Mouse (Mus musculus) intestine, embryonic 15.5 days (tissue): Measurements from ENCODE around the gene Atat1. TPM values are rescaled to one million over a fixed set of nuclear protein-coding genes. Genes with fewer than 3 reads are reported as not detected.

Experiments used
- ATAC-seq: fragments of 200-750 bp; cut with Nextera tagmentation; 2 replicates; pipeline ENCODE4 v1.8.0; 2017; ENCODE audit warnings: moderate TSS enrichment, moderate library complexity
- H3K27ac ChIP-seq: fragments of 300-500 bp; sonication (generic); 2 replicates; pipeline ENCODE4 v1.5.1; 2015; ENCODE audit warnings: mild to moderate bottlenecking, inconsistent platforms
- H3K27me3 ChIP-seq: fragments of 300-500 bp; sonication (generic); replicated peaks from 2 replicates; pipeline ENCODE4 v1.6.1; 2015; ENCODE audit warnings: inconsistent platforms
- H3K36me3 ChIP-seq: fragments of 300-500 bp; sonication (generic); 2 replicates; pipeline ENCODE4 v1.6.1; 2015; ENCODE audit warnings: inconsistent platforms
- H3K4me1 ChIP-seq: fragments of 300-500 bp; sonication (generic); replicated peaks from 2 replicates; pipeline ENCODE4 v1.6.1; 2015; ENCODE audit warnings: inconsistent platforms
- H3K4me2 ChIP-seq: fragments of 300-500 bp; sonication (generic); replicated peaks from 2 replicates; pipeline ENCODE4 v1.6.1; 2015; ENCODE audit warnings: mild to moderate bottlenecking, inconsistent platforms
- H3K4me3 ChIP-seq: fragments of 300-500 bp; sonication (generic); replicated peaks from 2 replicates; pipeline ENCODE4 v1.5.1; 2015; ENCODE audit warnings: inconsistent platforms
- H3K9ac ChIP-seq: fragments of 300-500 bp; sonication (generic); 2 replicates; pipeline ENCODE4 v1.6.1; 2015; ENCODE audit warnings: inconsistent platforms
- H3K9me3 ChIP-seq: fragments of 300-500 bp; sonication (generic); 2 replicates; pipeline ENCODE4 v1.6.1; 2016; ENCODE audit warnings: inconsistent platforms
- WGBS: fragments of 180-500 bp; shearing (Covaris S2); methylation state at CpG from one replicate; pipeline ENCODE4 v1.1.7; 2015; 5-methylcytosine and 5-hydroxymethylcytosine counted together
- polyA plus RNA-seq: library from polyadenylated mRNA; unstranded; fragments of >200 nt; fragmentation: Nextera tagmentation; extraction: Ambion mirVana; gene quantifications from 2 replicates; pipeline ENCODE4 v1.2.1, GENCODE M21; 2015

The Atat1 gene
- polyA plus RNA-seq, 1 experiment from 2014 or later = 47.2 TPM

- peak; percentile 33 for ATAC-seq
- whole genome bisulfite sequencing = 1% methylated on average over 28 of the region's 28 CpGs
- Histone ChIP-seq H3K9me3 (no peaks in the 10 kb centered on the region), H3K27ac (peak overlapping the region; percentile 87), H3K4me2 (peak overlapping the region; percentile 66), H3K4me1 (peaks cover 18% of the 10 kb centered on the region), H3K27me3 (no peaks in the 10 kb centered on the region), H3K36me3 (peaks cover 3% of the 10 kb centered on the region; the same call in 1 of the 2 replicates), H3K9ac (peak overlapping the region; percentile 56), H3K4me3 (peak overlapping the region; percentile 65)
These were observed 5.8 kb upstream of the Atat1 start for GRCm38 (mm10) chr17:35915538-35916296.

GRCm38 (mm10) chr17:35914975-35915374 is 5.1 kb upstream of the Atat1 start:
- Histone ChIP-seq H3K27me3 (no peaks in the 10 kb centered on the region), H3K4me2 (peak overlapping the region; percentile 66), H3K36me3 (peaks cover 3% of the 10 kb centered on the region; the same call in 1 of the 2 replicates), H3K9ac (0 out of 2 replicates have a peak overlapping the region, but pooled peaks have one; percentile 56), H3K4me1 (peaks cover 12% of the 10 kb centered on the region), H3K27ac (no peak overlapping the region), H3K9me3 (no peaks in the 10 kb centered on the region), H3K4me3 (peak overlapping the region; percentile 65)
- WGBS = 75% methylated on average over 6 of the region's 6 CpGs
- no peak for ATAC-seq

GRCm38 (mm10) chr17:35909186-35909918 is 523 bp downstream of the Atat1 start:
- Histone ChIP-seq H3K9ac (peak overlapping the region; percentile 66), H3K4me3 (peak overlapping the region; percentile 70), H3K27ac (peak overlapping the region; percentile 60), H3K9me3 (no peaks in the 10 kb centered on the region), H3K27me3 (no peaks in the 10 kb centered on the region), H3K4me2 (peak overlapping the region; percentile 80), H3K4me1 (peaks cover 13% of the 10 kb centered on the region), H3K36me3 (peaks cover 15% of the 10 kb centered on the region)
- 16% methylated on average over 20 of the region's 20 CpGs for WGBS
- peak; percentile 63 for ATAC-seq

GRCm38 (mm10) chr17:35907609-35908008 is 2.3 kb downstream of the Atat1 start:
- Histone ChIP-seq H3K36me3 (peaks cover 17% of the 10 kb centered on the region), H3K27ac (no peak overlapping the region), H3K9me3 (no peaks in the 10 kb centered on the region), H3K27me3 (no peaks in the 10 kb centered on the region), H3K4me2 (no peak overlapping the region), H3K9ac (no peak overlapping the region), H3K4me3 (no peak overlapping the region), H3K4me1 (peaks cover 13% of the 10 kb centered on the region)
- WGBS = 72% methylated on average over 2 of the region's 2 CpGs
- ATAC-seq = no peak

GRCm38 (mm10) chr17:35905587-35905986 is 4.3 kb downstream of the Atat1 start:
- no peak overlapping the region for H3K9ac ChIP-seq
- H3K4me2 ChIP-seq = no peak overlapping the region
- H3K9me3 ChIP-seq = no peaks in the 10 kb centered on the region
- no peak for ATAC-seq
- H3K36me3 ChIP-seq = peaks cover 18% of the 10 kb centered on the region
- no peak overlapping the region for H3K4me3 ChIP-seq
- H3K27ac ChIP-seq = no peak overlapping the region
- H3K4me1 ChIP-seq = peaks cover 13% of the 10 kb centered on the region
- 96% methylated on average over 1 of the region's 1 CpGs for WGBS
- no peaks in the 10 kb centered on the region for H3K27me3 ChIP-seq

- peaks cover 18% of the 10 kb centered on the region for H3K36me3 ChIP-seq
- no peaks in the 10 kb centered on the region for H3K27me3 ChIP-seq
- no peak overlapping the region for H3K4me2 ChIP-seq
- H3K27ac ChIP-seq = no peak overlapping the region
- H3K9ac ChIP-seq = no peak overlapping the region; the same call in 1 of the 2 replicates
- H3K9me3 ChIP-seq = no peaks in the 10 kb centered on the region
- WGBS = 84% methylated on average over 4 of the region's 4 CpGs
- H3K4me3 ChIP-seq = no peak overlapping the region
- ATAC-seq = no peak
- peaks cover 5% of the 10 kb centered on the region for H3K4me1 ChIP-seq
These were observed 5.9 kb downstream of the Atat1 start for GRCm38 (mm10) chr17:35903992-35904355.

DNA sequence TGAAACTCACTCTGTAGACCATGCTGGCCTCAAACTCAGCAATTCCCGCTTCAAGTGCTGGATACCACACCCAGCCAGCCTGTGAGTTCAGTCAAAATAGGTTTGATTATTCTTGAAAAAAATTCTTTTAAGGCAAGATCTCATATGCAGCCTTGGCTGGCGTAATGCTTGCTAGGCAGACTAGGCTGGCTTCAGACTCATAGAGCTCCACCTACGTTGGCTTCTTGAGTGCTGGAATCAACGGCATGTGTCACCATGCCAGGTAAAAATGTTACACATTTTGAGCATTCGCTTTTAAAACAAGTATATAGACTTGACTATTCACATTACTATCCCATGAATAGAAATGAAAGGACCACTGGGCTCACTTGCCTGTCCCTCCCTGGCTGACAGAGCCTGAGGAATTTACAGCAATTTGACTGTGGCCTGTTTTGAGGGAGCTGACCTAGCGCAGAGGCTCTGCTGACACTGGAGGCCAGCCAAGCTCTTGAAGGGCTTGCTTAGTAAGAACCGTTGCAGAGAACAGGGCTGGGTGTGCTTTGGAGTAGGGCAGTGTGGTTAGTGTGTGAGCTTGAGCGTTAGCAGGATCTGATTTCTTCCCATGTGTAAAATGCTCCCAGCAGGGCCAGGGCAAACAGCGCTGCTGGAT is 6.4 kb downstream of the Atat1 start:
- 88% methylated on average over 9 of the region's 9 CpGs for WGBS
- H3K9ac ChIP-seq = no peak overlapping the region
- no peaks in the 10 kb centered on the region for H3K27me3 ChIP-seq
- no peaks in the 10 kb centered on the region; the same call in 1 of the 2 replicates for H3K4me1 ChIP-seq
- H3K36me3 ChIP-seq = peaks cover 18% of the 10 kb centered on the region
- no peak overlapping the region for H3K27ac ChIP-seq
- H3K9me3 ChIP-seq = no peaks in the 10 kb centered on the region
- no peak for ATAC-seq
- H3K4me3 ChIP-seq = no peak overlapping the region
- no peak overlapping the region for H3K4me2 ChIP-seq

GRCm38 (mm10) chr17:35900636-35901035 is 9.2 kb downstream of the Atat1 start:
- WGBS = 84% methylated on average over 3 of the region's 3 CpGs
- Histone ChIP-seq H3K4me2 (no peak overlapping the region), H3K9ac (no peak overlapping the region), H3K4me3 (no peak overlapping the region), H3K27me3 (no peaks in the 10 kb centered on the region), H3K4me1 (peaks cover 14% of the 10 kb centered on the region; the same call in 1 of the 2 replicates), H3K36me3 (peaks cover 9% of the 10 kb centered on the region), H3K27ac (no peak overlapping the region), H3K9me3 (no peaks in the 10 kb centered on the region)
- no peak for ATAC-seq

- WGBS = 35% methylated on average over 23 of the region's 23 CpGs
- peak overlapping the region; percentile 90 for H3K4me3 ChIP-seq
- H3K4me2 ChIP-seq = peak overlapping the region; percentile 93
- no peaks in the 10 kb centered on the region for H3K9me3 ChIP-seq
- peak overlapping the region; percentile 10; the same call in 1 of the 2 replicates for H3K27ac ChIP-seq
- no peaks in the 10 kb centered on the region for H3K27me3 ChIP-seq
- H3K36me3 ChIP-seq = peaks cover 7% of the 10 kb centered on the region
- H3K4me1 ChIP-seq = peaks cover 14% of the 10 kb centered on the region; the same call in 1 of the 2 replicates
- peak overlapping the region; percentile 79; the same call in 1 of the 2 replicates for H3K9ac ChIP-seq
- peak; percentile 60 for ATAC-seq
These were observed 12.0 kb downstream of the Atat1 start for GRCm38 (mm10) chr17:35897644-35898573.

DNA sequence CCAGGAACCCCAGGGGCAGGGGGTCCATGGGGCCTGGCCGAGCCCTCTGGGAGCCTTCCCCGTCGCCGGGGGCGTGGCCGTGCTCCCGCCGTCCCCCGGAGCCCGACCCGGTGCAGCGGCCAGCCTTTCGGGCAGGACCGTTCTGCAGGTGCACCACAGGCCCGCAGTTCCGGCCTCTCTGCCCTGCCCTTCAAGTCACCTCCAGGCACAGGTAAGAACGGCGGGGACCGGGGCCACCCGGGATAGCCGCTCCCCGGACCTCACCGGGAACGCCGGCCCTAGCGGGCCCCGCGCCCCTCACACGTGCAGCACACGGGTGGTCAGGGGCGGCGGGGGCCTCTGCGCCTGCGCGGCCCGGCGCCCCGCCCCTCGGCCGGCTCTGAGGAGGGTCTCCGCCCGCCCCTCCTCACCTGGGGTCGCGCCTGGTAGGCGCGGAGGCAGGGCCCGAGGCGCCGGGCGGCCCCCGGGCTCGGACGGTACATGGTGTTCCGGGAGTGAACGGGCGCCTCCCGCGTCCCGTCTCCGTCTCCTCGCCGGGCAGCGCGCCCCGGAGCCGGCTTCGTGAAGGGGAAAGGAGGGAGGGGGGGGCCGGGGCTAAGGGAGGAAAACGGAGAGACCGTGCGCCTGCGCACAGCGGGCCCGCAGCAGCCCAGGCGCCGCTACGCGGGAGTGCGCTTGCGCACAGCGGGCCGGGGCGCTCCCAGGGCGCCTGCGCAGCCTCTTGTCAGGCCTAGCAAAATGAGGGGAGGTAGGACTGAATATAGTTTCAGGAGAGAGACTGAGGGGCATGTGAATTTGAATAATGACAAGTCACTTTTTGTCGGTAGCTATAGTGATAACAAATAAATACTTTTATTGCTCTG is 12.9 kb downstream of the Atat1 start, which contains the start of gene 2310061I04Rik:
2310061I04Rik (minus strand) TSS at position 651 of the 863 bp plus-strand sequence.
- Histone ChIP-seq H3K4me2 (peak within 1 kb of the TSS; percentile 93), H3K27me3 (no peaks in the 10 kb centered on the region), H3K36me3 (peaks cover 10% of the 10 kb centered on the region), H3K4me1 (peaks cover 14% of the 10 kb centered on the region; the same call in 1 of the 2 replicates), H3K9ac (peak within 1 kb of the TSS; percentile 79), H3K4me3 (peak within 1 kb of the TSS; percentile 90), H3K27ac (peak within 1 kb of the TSS; percentile 84), H3K9me3 (no peaks in the 10 kb centered on the region)
- peak; percentile 96 for ATAC-seq
- WGBS = under 1% methylated on average over 84 of the region's 86 CpGs
